Mouse (Mus musculus) CH12.LX (cell line): Measurements from ENCODE around the gene Sun1. TPM values are rescaled to one million over a fixed set of nuclear protein-coding genes. Genes with fewer than 3 reads are reported as not detected.

Source experiments
- polyA plus RNA-seq: library from polyadenylated mRNA; unstranded; fragments of >175 nt; gene quantifications from 2 replicates; pipeline ENCODE4 v1.2.1, GENCODE M21; 2012; ENCODE audit warnings: low read depth; ENCODE audit not compliant: insufficient read length
- total RNA-seq, 2 experiments: library from RNA; depleted of rRNA; stranded (reverse); fragments of 300-350 nt in 1 of 2; fragments of >200 nt in 1 of 2; gene quantifications; 2 replicates each; pipeline ENCODE4 v1.2.3; 2012 to 2014

Sun1 gene
- total and polyA plus RNA-seq, 3 experiments: 10.1 to 18.5 (median 12.9) TPM

Other genes starting within 250 kb of the Sun1 start
- 20.3 and 26.5 TPM in 2 replicates for gene Pdgfa, start 203.3 kb upstream of the Sun1 start, total RNA-seq (2012; rRNA removed)
- gene Pdgfa, start 203.3 kb upstream of the Sun1 start, total RNA-seq (2014; rRNA removed): 24.4 and 30.7 TPM in 2 replicates
- 22.2 and 27.5 TPM in 2 replicates for gene Pdgfa, start 203.3 kb upstream of the Sun1 start, polyA plus RNA-seq
- gene Prkar1b, start 50.6 kb upstream of the Sun1 start, total RNA-seq (2012; rRNA removed): not detected in 2 replicates
- not detected in 2 replicates for gene Prkar1b, start 50.6 kb upstream of the Sun1 start, total RNA-seq (2014; rRNA removed)
- not detected in 2 replicates for gene Prkar1b, start 50.6 kb upstream of the Sun1 start, polyA plus RNA-seq
- gene Dnaaf5, start 50.4 kb upstream of the Sun1 start, total RNA-seq (2012; rRNA removed): 17.6 and 21.7 TPM in 2 replicates
- gene Dnaaf5, start 50.4 kb upstream of the Sun1 start, total RNA-seq (2014; rRNA removed): 13.8 and 17.9 TPM in 2 replicates
- 22.9 and 25.2 TPM in 2 replicates for gene Dnaaf5, start 50.4 kb upstream of the Sun1 start, polyA plus RNA-seq
- 91.4 and 93.9 TPM in 2 replicates for gene Get4, start 51.7 kb downstream of the Sun1 start, total RNA-seq (2012; rRNA removed)
- gene Get4, start 51.7 kb downstream of the Sun1 start, total RNA-seq (2014; rRNA removed): 96.4 and 103 TPM in 2 replicates
- gene Get4, start 51.7 kb downstream of the Sun1 start, polyA plus RNA-seq: 140 and 164 TPM in 2 replicates
- gene Adap1, start 125.0 kb downstream of the Sun1 start, total RNA-seq (2012; rRNA removed): 73.2 and 93.9 TPM in 2 replicates
- 53.9 and 55.3 TPM in 2 replicates for gene Adap1, start 125.0 kb downstream of the Sun1 start, total RNA-seq (2014; rRNA removed)
- gene Adap1, start 125.0 kb downstream of the Sun1 start, polyA plus RNA-seq: 61.8 and 70.7 TPM in 2 replicates
- 30.1 and 38.8 TPM in 2 replicates for gene Cox19, start 150.8 kb downstream of the Sun1 start, total RNA-seq (2012; rRNA removed)
- 32.1 and 32.3 TPM in 2 replicates for gene Cox19, start 150.8 kb downstream of the Sun1 start, total RNA-seq (2014; rRNA removed)
- 70.1 and 74.0 TPM in 2 replicates for gene Cox19, start 150.8 kb downstream of the Sun1 start, polyA plus RNA-seq
- gene Cyp2w1, start 152.0 kb downstream of the Sun1 start, total RNA-seq (2012; rRNA removed): not detected in 2 replicates
- gene Cyp2w1, start 152.0 kb downstream of the Sun1 start, total RNA-seq (2014; rRNA removed): not detected in 2 replicates
- gene Cyp2w1, start 152.0 kb downstream of the Sun1 start, polyA plus RNA-seq: not detected in 2 replicates
- gene Gpr146, start 177.1 kb downstream of the Sun1 start, total RNA-seq (2012; rRNA removed): 0.08 and 0.13 TPM in 2 replicates
- gene Gpr146, start 177.1 kb downstream of the Sun1 start, total RNA-seq (2014; rRNA removed): not detected in 2 replicates
- not detected in 2 replicates for gene Gpr146, start 177.1 kb downstream of the Sun1 start, polyA plus RNA-seq
- gene C130050O18Rik, start 204.6 kb downstream of the Sun1 start, total RNA-seq (2012; rRNA removed): 0.17 TPM in 1 of 2 replicates, not detected in the other
- gene C130050O18Rik, start 204.6 kb downstream of the Sun1 start, total RNA-seq (2014; rRNA removed): 0.15 TPM in 1 of 2 replicates, not detected in the other
- gene C130050O18Rik, start 204.6 kb downstream of the Sun1 start, polyA plus RNA-seq: 0.53 and 0.54 TPM in 2 replicates
- gene Gper1, start 222.5 kb downstream of the Sun1 start, total RNA-seq (2012; rRNA removed): 0.08 and 0.13 TPM in 2 replicates
- gene Gper1, start 222.5 kb downstream of the Sun1 start, total RNA-seq (2014; rRNA removed): not detected in 2 replicates
- gene Gper1, start 222.5 kb downstream of the Sun1 start, polyA plus RNA-seq: not detected in 2 replicates